Mouse (Mus musculus): ENCODE results near the gene Ahrr.
A peak's percentile ranks its signal among the peaks of the same experiment; 100 is the strongest.

Gene Ahrr

GRCm38 (mm10) chr13:74292167-74292566 lies at the start of gene Ahrr:
Gene Ahrr, minus strand, starts transcription at chr13:74292331.
- DNase-seq (ENCODE audit: low read depth, low spot score) = peak; percentile 56

DNA sequence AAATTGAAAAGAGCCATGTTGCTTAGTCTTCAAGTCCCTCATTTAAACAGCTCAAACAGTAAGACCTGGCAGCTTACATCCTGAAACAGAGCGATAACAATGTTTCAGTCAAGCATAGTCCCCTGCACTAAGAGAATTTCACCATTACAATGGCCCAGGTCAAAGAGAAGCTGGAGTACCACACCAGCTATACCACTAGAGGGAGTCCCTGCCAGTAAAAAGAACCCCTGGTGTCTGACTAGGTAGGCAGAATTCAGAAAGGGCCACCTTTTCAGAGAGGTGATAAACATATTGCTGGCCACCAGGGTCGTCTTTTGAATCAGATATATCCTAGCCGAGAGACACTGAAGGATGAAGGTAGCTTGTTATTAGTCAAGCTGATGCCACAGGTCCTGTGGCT lies 48.9 kb upstream of the Ahrr start:
- peak; percentile 44 for DNase-seq (ENCODE audit: low read depth, low spot score)

DNA sequence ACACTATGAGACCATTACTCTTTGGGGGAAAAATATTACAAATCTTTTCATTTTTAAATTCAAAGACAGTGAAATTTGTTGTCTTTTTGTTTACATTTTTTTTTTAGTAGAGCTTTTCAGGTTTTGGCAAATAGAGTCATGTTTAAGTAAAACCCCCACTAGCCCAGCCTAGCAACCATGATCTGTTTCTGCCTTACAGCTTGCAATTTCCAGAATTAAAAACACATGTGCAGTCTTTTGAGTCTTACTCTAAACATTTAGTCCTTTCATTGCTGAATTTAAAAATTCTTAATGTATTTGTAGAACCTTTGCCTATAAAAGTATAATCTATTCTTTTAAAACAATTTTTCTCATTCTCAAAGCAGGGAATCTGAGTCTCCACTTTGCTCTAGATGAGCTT lies 37.2 kb upstream of the Ahrr start:
- DNase-seq (ENCODE audit: low read depth, low spot score) = no peak

DNA sequence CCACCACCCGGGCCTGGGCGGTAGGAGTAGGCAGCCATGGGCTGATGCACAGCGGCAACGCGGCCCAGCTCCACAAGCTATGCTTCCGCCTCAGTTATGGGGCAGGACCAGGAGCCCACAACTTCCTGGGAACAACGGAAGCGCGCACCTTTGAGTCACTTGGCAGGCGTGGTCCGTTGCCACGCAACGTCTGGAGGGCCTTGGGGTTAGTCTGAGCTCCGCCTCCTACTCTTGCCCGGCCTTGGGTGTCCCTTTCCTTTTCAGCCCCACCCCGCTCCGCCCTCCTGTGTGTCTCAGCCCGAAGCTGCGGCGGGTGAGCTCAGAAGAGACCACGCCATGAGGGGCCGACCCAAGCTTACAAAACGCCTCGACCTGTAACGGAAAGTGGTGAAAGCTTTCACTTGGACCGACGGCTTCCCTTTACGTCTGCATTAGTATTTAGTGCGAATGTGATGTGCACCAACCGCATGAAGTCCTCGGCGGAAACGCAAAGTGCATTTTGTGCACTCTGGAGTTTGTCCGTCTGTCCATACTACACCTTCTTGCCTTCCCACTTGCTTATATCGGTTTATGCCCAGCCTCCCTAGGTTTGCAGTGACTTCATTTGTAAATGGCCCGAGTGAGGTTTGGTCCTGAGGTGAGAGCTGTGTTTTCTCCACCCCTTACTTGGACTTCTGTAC lies 25.2 kb upstream of the Ahrr start, which contains the start of gene Pdcd6:
TSS of gene Pdcd6 (minus strand) at position 411 of the 680 bp plus-strand sequence.
- peak; percentile 93 for DNase-seq (ENCODE audit: low read depth, low spot score)

- DNase-seq (ENCODE audit: low read depth, low spot score) = no peak
Observed at GRCm38 (mm10) chr13:74316789-74317169, 24.6 kb upstream of the Ahrr start.

DNA sequence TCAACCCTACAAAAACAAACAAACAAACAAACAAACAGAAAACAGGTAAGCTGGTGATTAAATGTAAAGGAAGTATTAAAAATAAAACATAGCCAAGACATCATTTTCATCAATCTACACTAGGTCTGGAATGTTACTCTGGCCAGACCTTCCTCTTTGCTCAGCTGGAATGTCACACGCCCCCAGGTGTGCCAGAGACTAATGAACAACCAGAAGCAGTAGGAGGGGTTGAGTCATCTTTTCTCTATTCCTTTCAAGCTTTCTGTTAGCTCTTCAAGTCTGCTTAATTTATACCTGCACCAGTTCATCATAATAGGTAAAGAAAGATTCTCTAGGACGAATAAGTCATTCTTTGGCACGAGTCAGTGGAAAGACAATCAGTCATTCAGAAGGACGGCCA lies 24.3 kb upstream of the Ahrr start:
- no peak for DNase-seq (ENCODE audit: low read depth, low spot score)

DNA sequence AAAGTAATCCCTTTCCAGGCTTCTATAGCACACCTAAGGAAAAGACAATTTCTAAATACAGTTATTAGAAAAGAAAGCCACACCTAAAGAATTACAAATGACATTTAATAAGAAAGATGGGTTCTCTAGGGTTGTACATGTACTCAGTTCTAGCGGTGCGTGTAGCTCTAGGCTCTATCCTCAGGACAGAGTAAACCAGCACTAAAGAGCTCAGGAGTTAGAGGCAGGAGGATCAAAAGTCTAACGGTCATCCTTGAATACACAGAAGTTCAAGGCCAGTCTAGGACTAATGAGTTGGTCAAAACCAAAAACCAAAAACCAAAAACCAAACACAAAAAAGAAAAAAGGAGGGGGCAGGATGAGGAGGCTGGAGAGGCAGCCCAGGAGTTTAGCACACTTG lies 22.5 kb upstream of the Ahrr start:
- no peak for DNase-seq (ENCODE audit: low read depth, low spot score)

DNA sequence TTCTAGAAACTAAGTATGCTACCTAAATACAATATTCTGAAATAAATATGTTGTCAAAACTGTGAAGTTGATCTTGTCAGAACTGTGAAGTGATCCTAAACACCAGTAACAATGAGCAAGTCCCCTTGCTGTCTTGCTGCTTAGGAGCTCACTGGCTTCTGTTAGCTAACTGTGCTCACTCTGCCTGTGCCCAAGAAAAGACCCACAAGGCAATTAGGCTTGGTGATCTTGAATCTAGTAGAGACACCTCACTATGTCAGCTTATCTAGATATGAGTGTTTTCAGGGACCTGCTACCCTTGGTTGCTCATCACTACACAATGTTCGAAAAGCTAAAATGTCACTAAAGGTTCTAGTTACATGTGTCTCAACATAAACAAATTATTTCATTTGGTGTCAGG lies 13.6 kb upstream of the Ahrr start:
- no peak for DNase-seq (ENCODE audit: low read depth, low spot score)

GRCm38 (mm10) chr13:74305380-74305779 lies 13.2 kb upstream of the Ahrr start:
- no peak for DNase-seq (ENCODE audit: low read depth, low spot score)

DNA sequence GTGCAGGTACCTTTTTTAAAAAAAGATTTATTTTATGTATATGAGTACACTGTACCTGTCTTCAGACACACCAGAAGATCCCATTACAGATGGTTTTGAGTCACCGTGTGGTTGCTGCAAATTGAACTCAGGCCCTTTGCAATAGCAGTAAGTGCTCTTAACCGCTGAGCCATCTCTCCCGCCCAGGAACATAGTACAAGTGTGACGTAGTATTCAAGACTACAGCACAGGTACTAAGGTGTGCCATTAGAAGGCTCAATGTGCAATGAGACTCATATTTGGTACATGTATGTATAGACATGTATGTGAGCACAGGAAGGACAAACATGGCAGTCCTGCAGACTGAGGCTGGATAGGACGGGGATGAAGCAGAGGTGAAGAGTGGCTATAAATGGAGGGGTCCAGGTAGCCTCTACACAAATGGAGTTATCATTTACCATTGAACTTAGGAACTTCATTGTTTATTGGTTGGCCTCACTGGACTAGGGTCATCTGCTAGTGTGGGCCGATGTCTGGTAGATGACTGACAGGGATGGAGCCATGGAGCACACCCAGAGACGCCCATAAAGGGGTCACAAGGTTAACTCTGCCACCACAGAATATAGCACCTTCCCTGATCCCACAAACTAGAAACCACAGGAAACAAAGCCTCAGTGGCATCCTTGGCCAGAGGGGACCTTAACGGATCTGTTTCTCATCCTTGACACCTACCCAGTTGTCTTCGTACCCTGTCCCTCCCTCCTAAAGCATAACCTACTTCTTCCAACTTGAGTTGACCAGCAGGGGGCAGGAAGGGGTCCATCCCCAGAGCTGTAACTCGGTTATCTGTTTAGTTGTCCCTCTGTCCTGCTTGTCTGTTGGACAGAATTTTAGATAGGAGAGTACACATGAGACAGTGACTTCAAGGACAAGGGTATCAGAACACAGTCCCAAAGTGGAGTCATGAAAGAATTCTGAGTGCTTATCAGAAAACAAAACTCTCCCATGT lies 10.2 kb upstream of the Ahrr start:
- DNase-seq (ENCODE audit: low read depth, low spot score) = no peak

DNA sequence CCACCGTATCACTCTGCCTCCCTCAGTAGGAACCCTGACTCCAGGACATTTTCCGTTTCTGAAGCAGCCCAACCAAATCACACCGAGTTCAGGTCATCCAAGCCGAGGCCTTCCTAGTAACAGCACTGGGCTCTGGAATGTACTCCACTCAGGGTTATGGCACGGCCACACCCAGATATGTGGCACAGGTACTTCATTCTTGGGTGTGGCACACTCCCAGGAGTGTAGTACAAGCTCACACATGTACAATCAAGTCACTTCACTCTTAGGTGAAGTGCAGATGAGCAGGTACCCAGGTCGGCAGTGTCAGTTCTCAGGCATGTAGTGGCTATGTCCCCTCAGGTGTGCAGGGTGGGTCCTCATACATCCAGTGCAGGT lies 9.5 kb upstream of the Ahrr start:
- DNase-seq (ENCODE audit: low read depth, low spot score) = no peak

- peak; percentile 76 for DNase-seq (ENCODE audit: low read depth, low spot score)
Observed at GRCm38 (mm10) chr13:74300925-74301606, 8.9 kb upstream of the Ahrr start.

GRCm38 (mm10) chr13:74296376-74296775 lies 4.2 kb upstream of the Ahrr start:
- DNase-seq (ENCODE audit: low read depth, low spot score) = no peak

DNA sequence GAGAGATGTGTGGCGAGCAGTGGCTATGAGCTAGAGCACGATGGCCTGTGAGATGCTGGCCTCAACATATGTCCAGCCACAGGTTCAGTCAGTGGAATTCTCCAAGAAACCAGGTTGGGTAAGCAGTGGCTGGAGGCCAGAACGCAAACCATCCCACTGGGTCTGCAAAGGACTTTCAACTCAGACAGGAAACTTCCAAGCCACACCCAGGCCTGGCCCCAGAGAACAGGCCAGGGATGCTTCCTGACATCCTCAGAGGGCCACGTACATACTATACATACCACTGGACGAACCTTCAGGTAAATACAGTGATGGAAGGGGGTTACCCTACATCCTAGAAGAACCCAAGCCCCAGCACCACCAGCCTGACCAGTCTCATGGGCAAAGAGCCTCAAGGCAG lies 2.5 kb downstream of the Ahrr start:
- DNase-seq (ENCODE audit: low read depth, low spot score) = no peak

DNA sequence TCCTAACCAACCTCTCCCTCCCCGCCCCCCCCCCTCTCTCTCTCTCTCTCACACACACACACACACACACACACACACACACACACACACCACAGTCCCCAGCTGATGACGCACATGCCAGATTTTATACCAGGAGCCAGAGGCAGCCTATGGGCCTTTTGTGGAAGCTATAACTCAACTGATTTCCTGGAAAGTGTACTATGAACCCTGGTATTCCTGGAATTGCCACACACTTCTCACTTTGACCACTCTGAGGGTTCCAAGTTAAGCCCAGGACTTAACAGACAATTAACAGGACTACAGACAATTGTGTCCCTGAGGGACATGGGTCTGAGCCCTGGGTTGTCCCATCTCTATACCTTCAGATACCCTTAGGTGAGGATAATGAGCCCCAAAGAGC lies 9.8 kb downstream of the Ahrr start:
- DNase-seq (ENCODE audit: low read depth, low spot score) = no peak

DNA sequence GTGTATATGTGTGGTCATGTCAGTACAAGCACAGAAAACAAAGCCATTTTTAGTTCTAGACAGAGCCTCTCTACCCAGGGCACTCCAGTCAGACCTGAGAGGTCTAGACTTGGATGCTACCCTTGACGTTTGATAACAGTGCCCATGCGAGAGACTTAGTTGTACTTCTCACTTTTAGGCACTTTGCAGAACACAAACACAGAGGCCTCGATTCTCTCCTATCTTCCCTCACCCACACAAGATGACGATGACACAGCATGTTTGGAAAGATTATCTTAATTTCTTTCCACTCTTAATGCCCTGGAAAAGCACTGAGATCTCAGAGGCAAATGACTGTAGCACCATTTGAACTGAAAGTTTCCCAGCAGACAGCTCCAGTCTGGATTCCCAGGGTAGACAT lies 16.4 kb downstream of the Ahrr start:
- no peak for DNase-seq (ENCODE audit: low read depth, low spot score)

DNA sequence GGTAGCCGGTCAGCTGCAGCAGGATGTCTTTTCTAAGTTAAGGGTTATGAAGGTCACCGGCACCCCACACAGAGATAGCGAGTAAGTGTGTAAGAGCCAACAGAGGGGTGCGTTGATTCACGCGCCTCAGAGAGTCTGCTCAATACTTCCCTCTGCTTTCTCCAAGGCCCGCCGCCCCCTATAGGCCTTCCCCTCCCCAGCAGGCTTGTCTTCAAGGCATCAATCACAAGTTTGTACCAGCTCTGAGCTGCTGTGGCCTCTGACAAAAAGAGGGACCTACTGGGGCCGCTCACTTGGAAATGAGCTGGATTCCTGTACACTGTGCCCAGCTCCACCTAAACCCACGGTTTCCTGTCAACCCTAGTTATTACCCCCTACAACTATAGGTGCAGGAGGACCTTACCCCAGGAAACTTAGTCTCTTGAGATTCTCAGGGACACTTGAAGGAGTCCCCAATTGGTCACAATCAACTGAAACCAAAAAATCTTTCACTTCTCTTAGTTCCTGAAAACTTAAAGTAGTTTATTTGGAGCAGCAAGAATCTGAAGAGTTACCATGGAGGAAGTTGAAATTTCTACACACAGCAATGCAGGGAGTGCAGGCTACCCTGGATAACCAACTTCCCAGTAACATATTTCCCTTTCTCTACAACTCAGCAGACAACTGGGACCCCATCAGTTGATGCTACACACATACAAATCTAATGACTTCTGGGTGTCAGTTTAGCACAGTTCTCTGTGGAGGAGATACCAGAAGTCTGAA lies 31.7 kb downstream of the Ahrr start:
- DNase-seq (ENCODE audit: low read depth, low spot score) = peak; percentile 69

DNA sequence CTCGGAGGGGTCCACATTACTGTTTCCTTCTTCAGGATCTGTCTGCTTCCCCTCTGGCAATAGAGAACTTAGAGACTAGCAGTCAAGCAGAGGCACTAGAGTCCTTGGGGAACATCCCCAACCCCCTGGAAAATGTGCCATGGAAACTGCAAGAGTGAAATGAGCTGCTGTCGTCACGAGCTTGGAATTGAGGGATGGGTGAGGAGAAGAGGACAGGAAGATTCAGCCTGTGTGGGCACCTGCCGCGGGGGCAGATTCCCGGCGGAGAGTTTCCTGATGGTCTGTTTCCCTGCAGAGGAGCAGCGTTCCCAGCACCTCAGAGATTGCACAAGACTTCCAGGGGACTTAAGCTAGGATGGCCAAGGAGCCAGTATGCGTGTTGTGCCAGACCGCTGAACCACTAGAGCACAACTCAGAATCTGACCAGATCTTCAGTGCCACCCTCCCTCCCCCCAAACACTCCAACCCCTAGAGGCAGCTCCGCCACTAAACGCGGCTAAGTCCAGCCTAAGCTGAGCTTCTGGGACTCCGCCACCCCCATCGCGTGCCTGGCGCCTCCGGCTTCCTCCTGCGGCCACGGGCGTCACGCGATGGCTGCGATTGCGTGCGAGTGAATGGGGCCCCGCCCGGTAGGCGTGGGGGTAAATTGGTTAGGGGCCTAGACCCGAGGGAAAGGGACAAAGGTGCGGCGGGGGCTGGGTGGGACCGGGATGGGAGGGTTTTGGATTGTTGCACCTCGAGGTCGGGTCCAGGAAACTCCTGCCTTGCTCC lies 32.5 kb downstream of the Ahrr start:
- DNase-seq (ENCODE audit: low read depth, low spot score) = peak; percentile 52

GRCm38 (mm10) chr13:74246494-74246893 lies 45.6 kb downstream of the Ahrr start:
- no peak for DNase-seq (ENCODE audit: low read depth, low spot score)

DNA sequence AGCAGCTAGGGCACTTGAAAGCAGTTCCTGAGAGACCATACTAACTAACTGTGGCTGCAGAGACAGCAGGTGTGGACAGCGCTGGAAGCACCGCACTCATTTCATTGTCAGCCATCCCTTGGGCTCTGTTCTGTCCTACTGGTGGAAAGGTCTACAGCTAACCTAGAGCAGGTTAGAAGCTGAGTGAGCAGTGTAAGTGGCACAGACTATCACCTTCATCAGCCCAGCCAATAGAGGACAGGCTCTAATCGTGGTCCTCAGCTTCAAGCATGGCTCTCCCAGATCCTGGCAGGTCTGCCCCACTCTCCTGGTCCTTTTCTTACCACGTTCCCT lies 46.3 kb downstream of the Ahrr start:
- no peak for DNase-seq (ENCODE audit: low read depth, low spot score)

All from mesoderm, embryonic 11.5 days (tissue).